Mouse (Mus musculus) forebrain, postnatal 0 days (tissue): Measurements from ENCODE around the gene Anp32b. TPM values are rescaled to one million over a fixed set of nuclear protein-coding genes. Genes with fewer than 3 reads are reported as not detected.

Experiments
- ATAC-seq: fragments of 200-750 bp; cut with Nextera tagmentation; 2 replicates; pipeline ENCODE4 v1.8.0; 2017; ENCODE audit warnings: mild to moderate bottlenecking, moderate library complexity
- DNase-seq: peaks from one replicate; pipeline ENCODE4 v3.0.0-alpha.2; 2015
- H3K27ac ChIP-seq: fragments of 300-500 bp; sonication (generic); 2 replicates; pipeline ENCODE4 v1.5.1; 2014; ENCODE audit warnings: low read depth, mild to moderate bottlenecking, antibody characterized with exemption, low read length, moderate library complexity, mixed read lengths
- H3K27me3 ChIP-seq: fragments of 300-500 bp; sonication (generic); 2 replicates; pipeline ENCODE4 v1.6.1; 2014; ENCODE audit warnings: mild to moderate bottlenecking, low read length, mixed read lengths; ENCODE audit not compliant: insufficient read depth
- H3K36me3 ChIP-seq: fragments of 300-500 bp; sonication (generic); 2 replicates; pipeline ENCODE4 v1.6.1; 2014; ENCODE audit warnings: mild to moderate bottlenecking, moderate library complexity; ENCODE audit not compliant: insufficient read depth
- H3K4me1 ChIP-seq: fragments of 300-500 bp; sonication (generic); 2 replicates; pipeline ENCODE4 v1.6.1; 2014; ENCODE audit warnings: antibody characterized with exemption; ENCODE audit not compliant: insufficient read depth
- H3K4me2 ChIP-seq: fragments of 300-500 bp; sonication (generic); 2 replicates; pipeline ENCODE4 v1.6.1; 2014; ENCODE audit warnings: low read depth, mild to moderate bottlenecking, moderate library complexity
- H3K4me3 ChIP-seq: fragments of 300-500 bp; sonication (generic); 2 replicates; pipeline ENCODE4 v1.5.1; 2014; ENCODE audit warnings: low read depth, low read length, mixed read lengths
- H3K9ac ChIP-seq: fragments of 300-500 bp; sonication (generic); 2 replicates; pipeline ENCODE4 v1.6.1; 2014; ENCODE audit warnings: mild to moderate bottlenecking
- H3K9me3 ChIP-seq: fragments of 300-500 bp; sonication (generic); 2 replicates; pipeline ENCODE4 v1.6.1; 2016; ENCODE audit warnings: low read length
- CTCF ChIP-seq: sonication (generic); IDR thresholded peaks from 2 replicates; pipeline ENCODE4 v1.5.1; 2016; ENCODE audit warnings: antibody characterized with exemption, control low read depth, low read depth
- WGBS: fragments of 180-500 bp; shearing (Covaris S2); extraction: QIAGEN DNeasy Blood & Tissue Kit; methylation state at CpG from one replicate; pipeline ENCODE4 v1.1.7; 2014; 5-methylcytosine and 5-hydroxymethylcytosine counted together
- polyA plus RNA-seq: library from polyadenylated mRNA; unstranded; fragments of >200 nt; fragmentation: Nextera tagmentation; extraction: Ambion mirVana; gene quantifications from 2 replicates; pipeline ENCODE4 v1.2.1, GENCODE M21; 2015
- total RNA-seq: library from RNA; depleted of rRNA; stranded (reverse); fragments of >200 nt; gene quantifications from 2 replicates; pipeline ENCODE4 v1.2.3, GENCODE M21; 2014

The Anp32b gene
- total and polyA plus RNA-seq, 2 experiments from 2014 or later: 3.4 to 65.9 TPM

- Histone ChIP-seq H3K4me3 (no peak within 1 kb of the TSS), H3K27me3 (no peaks in the 10 kb centered on the region), H3K9me3 (no peaks in the 10 kb centered on the region), H3K4me1 (no peaks in the 10 kb centered on the region), H3K36me3 (no peaks in the 10 kb centered on the region), H3K9ac (no peak within 1 kb of the TSS), H3K27ac (no peak within 1 kb of the TSS), H3K4me2 (no peak within 1 kb of the TSS)
- no peak for TF ChIP-seq CTCF
- DNase-seq: no peak
- WGBS: 78% methylated on average over 7 of the region's 7 CpGs
- ATAC-seq: no peak
Measured at GRCm38 (mm10) chr4:46413406-46413805, 37.3 kb upstream of the Anp32b start, which contains the start of gene Hemgn. Gene Hemgn (minus strand): TSS chr4:46413506.

- Histone ChIP-seq H3K4me3 (no peak overlapping the region), H3K9me3 (no peaks in the 10 kb centered on the region), H3K27me3 (no peaks in the 10 kb centered on the region), H3K9ac (no peak overlapping the region), H3K36me3 (no peaks in the 10 kb centered on the region), H3K4me1 (no peaks in the 10 kb centered on the region), H3K27ac (no peak overlapping the region), H3K4me2 (no peak overlapping the region)
- TF ChIP-seq CTCF: peak; percentile 37
- WGBS: 62% methylated on average over 3 of the region's 3 CpGs
- ATAC-seq (no peak), DNase-seq (no peak)
Measured at GRCm38 (mm10) chr4:46417491-46417890, 33.2 kb upstream of the Anp32b start.

- TF ChIP-seq CTCF: no peak
- H3K4me1 ChIP-seq: no peaks in the 10 kb centered on the region
- 45% methylated on average over 9 of the region's 9 CpGs for WGBS
- no peaks in the 10 kb centered on the region for H3K27me3 ChIP-seq
- ATAC-seq (no peak), DNase-seq (no peak)
- no peaks in the 10 kb centered on the region for H3K9me3 ChIP-seq
- no peak overlapping the region for H3K4me2 ChIP-seq
- H3K4me3 ChIP-seq: no peak overlapping the region
- no peaks in the 10 kb centered on the region for H3K36me3 ChIP-seq
- H3K27ac ChIP-seq: no peak overlapping the region
- H3K9ac ChIP-seq: no peak overlapping the region
Measured at GRCm38 (mm10) chr4:46418851-46419250, 31.9 kb upstream of the Anp32b start.

GRCm38 (mm10) chr4:46422625-46423024 lies 28.1 kb upstream of the Anp32b start:
- ATAC-seq (no peak), DNase-seq (no peak)
- no peaks in the 10 kb centered on the region for H3K9me3 ChIP-seq
- H3K36me3 ChIP-seq: no peaks in the 10 kb centered on the region
- no peaks in the 10 kb centered on the region for H3K4me1 ChIP-seq
- 84% methylated on average over 8 of the region's 8 CpGs for WGBS
- no peak overlapping the region for H3K4me2 ChIP-seq
- H3K27ac ChIP-seq: no peak overlapping the region
- no peaks in the 10 kb centered on the region for H3K27me3 ChIP-seq
- H3K9ac ChIP-seq: no peak overlapping the region
- no peak overlapping the region for H3K4me3 ChIP-seq
- no peak for TF ChIP-seq CTCF

- no peak overlapping the region for H3K4me3 ChIP-seq
- no peaks in the 10 kb centered on the region for H3K36me3 ChIP-seq
- peak; percentile 28; the same call in 1 of the 2 replicates for TF ChIP-seq CTCF
- no peaks in the 10 kb centered on the region for H3K27me3 ChIP-seq
- DNase-seq (peak; percentile 71), ATAC-seq (peak; percentile 98)
- 0 out of 2 replicates have a peak, but pooled peaks cover 4% of the 10 kb centered on the region for H3K4me1 ChIP-seq
- peak overlapping the region; percentile 78 for H3K27ac ChIP-seq
- no peaks in the 10 kb centered on the region for H3K9me3 ChIP-seq
- H3K4me2 ChIP-seq: peak overlapping the region; percentile 9; the same call in 1 of the 2 replicates
- H3K9ac ChIP-seq: peak overlapping the region; percentile 10; the same call in 1 of the 2 replicates
- 15% methylated on average over 10 of the region's 10 CpGs for WGBS
Measured at GRCm38 (mm10) chr4:46428903-46429499, 21.7 kb upstream of the Anp32b start.

GRCm38 (mm10) chr4:46432339-46433036 lies 18.2 kb upstream of the Anp32b start:
- DNase-seq (no peak), ATAC-seq (no peak)
- WGBS: 93% methylated on average over 12 of the region's 12 CpGs
- no peaks in the 10 kb centered on the region for H3K36me3 ChIP-seq
- no peak overlapping the region for H3K9ac ChIP-seq
- H3K4me2 ChIP-seq: no peak overlapping the region
- H3K4me3 ChIP-seq: no peak overlapping the region
- TF ChIP-seq CTCF: no peak
- no peak overlapping the region for H3K27ac ChIP-seq
- H3K9me3 ChIP-seq: no peaks in the 10 kb centered on the region
- 0 out of 2 replicates have a peak, but pooled peaks cover 4% of the 10 kb centered on the region for H3K4me1 ChIP-seq
- no peaks in the 10 kb centered on the region for H3K27me3 ChIP-seq

GRCm38 (mm10) chr4:46442501-46442900 lies 8.2 kb upstream of the Anp32b start:
- H3K4me3 ChIP-seq: no peak overlapping the region
- no peak overlapping the region for H3K27ac ChIP-seq
- WGBS: 84% methylated on average over 4 of the region's 4 CpGs
- H3K9me3 ChIP-seq: no peaks in the 10 kb centered on the region
- no peaks in the 10 kb centered on the region for H3K4me1 ChIP-seq
- no peaks in the 10 kb centered on the region for H3K36me3 ChIP-seq
- DNase-seq (no peak), ATAC-seq (no peak)
- no peak overlapping the region for H3K9ac ChIP-seq
- no peak overlapping the region for H3K4me2 ChIP-seq
- TF ChIP-seq CTCF: no peak
- no peaks in the 10 kb centered on the region for H3K27me3 ChIP-seq
